Mouse (Mus musculus): ENCODE data around the gene Dlst.

The Dlst gene

DNA sequence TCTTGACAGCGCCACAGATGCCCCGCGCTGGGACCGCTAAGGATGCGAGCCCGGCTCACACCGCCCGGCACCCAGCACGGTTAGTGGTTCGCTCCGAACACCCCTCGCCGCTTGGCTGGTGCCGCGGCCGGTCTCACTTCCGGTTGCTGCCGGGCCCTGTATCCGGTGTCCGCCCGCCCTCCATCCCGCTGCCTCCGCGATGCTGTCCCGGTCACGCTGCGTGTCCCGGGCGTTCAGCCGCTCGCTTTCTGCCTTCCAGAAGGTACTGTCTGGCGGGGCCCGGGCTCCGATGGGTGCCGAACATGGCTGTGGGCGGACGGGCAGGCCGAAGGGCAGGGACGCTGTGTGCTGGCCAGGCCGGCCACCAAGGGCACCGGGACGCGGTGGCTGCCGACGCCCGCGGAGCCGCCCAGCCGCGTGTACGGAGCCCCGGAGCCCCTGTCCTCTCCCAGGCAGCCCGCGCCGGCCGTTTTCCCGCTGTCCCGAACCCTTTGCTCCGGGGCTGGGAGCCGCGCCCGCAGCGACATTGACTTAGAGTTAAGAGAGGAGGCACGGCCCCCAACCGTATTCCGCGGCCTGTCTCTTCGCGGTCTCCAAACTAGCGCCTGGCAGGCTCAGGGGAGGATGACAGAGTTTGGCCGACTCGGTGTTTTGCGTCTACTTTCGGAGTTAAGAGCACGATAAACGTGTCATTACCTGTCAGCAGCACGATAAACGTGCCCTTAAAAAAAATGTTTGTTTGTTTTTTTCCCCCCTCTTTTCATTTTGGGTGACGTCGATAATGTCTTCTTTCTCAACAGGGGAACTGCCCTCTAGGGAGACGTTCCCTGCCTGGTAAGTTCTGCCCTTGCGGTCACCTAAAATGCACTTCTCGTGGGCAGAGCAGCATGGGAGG, at the start of gene Dlst, which contains the start of gene Prox2:
TSS of gene Dlst (plus strand) at position 136 of the 895 bp plus-strand sequence.
TSS of gene Prox2 (minus strand) at position 62 of the 895 bp plus-strand sequence.
- DNase-seq, result peak; percentile 92

DNA sequence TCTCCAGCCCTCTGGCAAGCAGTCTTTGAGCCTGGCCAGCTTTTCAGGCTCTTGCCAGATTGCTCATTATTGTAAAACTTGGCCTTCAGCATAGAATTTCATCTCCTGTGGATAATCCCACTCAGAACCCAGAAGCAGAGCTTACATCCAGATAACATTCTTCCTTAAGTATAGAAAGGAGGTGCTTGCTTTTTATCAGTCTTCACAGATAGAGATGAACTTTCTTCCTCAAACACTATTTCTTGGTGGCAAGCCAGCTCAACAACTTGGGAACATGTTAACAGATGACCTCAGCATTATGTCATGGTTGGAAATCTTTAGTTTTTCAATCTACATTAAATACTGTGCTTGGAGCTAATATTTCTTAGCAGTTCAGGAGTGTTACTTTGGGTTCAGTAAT, 39.6 kb upstream of the Dlst start:
- DNase-seq, result no peak

DNA sequence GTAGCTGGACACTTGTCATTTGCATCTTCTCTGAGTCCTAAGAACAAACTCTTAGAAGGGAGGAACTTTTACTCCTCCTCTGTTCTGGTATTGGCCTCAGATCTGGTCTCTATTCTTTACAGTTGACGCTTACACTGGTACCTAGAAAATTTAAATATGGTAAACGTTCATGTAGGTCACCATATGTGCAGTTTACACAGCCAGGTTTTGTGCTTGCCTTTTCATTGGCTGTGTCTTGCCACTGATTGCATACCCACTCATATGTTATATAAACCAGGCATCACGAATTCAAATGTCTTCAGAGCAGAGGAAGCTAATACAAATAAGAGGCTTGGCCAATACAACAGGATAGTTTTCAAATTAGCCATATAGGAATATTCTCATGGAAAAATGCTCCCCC, 33.5 kb upstream of the Dlst start:
- DNase-seq, result no peak

DNA sequence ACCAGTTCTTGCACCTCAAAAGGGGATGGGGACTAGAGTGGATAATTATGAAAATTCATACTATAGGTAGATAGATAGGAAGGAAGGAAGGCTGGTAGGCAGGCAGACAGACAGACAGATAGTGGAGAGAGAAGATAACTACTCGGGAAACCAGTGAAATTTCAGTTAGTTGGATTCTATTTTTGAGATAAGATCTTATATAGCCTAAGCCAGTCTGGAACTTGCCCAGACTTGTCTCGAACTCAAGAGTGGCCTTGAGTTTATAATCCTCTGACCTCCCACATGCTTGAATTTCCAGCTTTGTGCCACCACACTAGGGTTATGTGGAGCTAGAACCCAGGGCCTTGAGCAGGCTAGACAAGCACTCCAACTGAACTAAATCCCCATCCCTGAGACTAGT, 26.4 kb upstream of the Dlst start:
- no peak for DNase-seq

DNA sequence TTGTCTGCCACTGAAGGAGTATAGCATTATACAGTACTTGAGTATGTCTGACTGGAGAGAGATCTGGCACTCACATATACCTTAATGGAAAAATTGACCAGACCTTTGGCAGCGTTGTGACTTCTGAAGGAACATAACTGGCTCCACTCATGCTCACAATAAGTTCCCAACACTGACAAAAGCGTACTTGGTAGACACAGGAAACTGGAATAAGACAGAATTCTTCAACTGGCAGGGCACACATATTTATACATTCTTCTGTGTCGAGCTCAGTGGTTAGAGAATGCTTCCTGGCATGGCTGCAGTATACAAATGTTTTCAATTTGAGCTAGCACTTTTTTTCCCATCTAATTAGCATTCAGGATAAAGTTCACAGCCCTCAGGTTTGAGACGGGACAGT, 25.7 kb upstream of the Dlst start:
- peak; percentile 45 for DNase-seq

DNA sequence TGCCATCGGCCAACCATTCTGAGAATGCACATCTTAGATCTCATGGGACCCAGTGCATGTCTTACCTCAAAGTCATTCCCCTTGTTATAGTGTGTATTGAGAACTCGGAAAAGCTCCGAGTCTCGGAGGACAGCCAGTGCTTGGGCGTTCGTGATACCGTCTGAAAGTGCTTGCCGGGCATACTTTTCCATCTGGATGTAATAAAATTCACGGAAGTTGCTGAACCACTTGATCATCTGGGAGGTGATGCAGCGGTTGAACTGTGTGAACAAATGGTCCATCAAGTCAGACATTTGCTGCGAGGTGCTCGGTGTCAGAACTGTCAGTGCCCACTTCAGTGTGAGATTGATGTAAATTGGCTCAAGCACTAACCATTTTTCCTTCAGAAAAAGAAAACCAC, 22.8 kb upstream of the Dlst start:
- no peak for DNase-seq

DNA sequence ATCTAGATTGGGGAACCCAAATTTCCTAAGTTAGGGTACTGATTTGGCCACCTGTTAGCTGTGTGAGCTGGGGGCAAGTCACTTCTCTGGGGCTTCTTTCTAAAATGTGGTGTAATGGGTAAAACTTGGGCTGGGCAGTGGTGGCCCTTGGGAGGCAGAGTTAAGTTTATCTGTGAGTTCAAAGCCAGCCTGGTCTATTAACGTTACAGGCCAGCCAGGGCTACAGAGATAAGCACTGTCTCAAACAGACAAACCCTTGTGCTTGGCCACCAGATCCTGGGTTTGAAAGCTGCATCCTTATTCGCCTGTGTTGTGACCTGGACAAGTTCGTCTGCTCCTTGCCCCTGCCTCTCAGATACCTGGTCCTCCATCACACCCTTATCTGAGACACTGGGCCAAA, 19.4 kb upstream of the Dlst start:
- no peak for DNase-seq

DNA sequence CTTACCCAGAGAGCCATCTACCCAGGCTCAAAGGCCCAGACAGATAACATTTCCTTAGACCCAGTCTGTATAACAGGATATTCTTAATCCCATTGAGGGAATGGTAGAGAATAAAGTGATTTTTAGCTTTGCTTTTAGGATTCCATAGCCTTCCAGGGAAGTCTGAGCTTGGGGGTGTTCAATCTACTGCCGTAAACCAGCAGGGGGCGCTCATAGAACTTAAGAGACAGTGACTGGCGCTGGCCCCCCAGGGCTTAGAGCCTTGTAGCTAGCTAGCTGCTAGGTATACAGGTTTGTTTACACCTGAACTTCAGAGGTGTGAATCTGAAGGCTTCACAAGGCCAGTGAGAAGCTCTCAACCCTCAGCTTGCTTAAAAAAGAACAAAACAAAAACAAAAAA, 18.4 kb upstream of the Dlst start:
- DNase-seq, result peak; percentile 81

DNA sequence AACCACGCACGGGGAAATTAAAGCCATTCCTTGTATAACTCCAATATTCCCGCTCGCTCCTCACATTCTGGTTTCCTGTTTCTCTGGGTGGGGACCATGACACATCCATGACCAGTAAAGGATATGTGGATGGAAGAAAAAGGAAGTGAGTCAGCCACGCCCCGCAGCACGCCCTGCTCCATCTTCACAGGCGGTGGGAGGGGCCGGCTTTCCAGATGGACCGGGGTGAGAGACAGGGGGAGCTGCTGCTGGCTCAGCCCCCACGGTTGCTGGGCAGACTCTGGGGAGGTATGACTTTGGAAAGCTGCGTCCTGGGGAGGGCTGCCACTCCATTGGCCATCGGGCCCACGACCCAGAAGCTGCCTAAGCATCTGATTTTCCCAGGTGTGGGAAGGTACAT, 16.6 kb upstream of the Dlst start:
- peak; percentile 92 for DNase-seq

DNA sequence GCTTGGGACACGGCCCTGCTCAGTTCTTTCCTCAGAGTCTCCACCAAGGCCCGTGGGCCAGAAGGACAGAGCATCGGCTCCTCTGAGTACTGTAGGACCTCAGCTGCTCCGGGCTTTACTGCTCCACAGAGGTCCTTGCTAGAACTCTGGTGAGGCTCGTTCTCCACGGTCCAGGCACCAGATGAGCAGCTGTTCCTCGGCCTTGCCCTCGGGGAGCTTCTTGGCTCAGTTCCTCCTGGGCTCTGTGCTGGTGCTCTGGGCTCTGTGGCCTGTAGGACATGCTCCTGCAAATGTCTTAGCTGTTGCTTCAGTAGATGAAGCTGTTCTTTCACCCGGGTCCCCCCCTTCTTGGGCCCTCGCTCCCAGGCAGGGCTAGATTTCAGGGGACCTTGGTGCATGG, 15.9 kb upstream of the Dlst start:
- DNase-seq, result peak; percentile 50

DNA sequence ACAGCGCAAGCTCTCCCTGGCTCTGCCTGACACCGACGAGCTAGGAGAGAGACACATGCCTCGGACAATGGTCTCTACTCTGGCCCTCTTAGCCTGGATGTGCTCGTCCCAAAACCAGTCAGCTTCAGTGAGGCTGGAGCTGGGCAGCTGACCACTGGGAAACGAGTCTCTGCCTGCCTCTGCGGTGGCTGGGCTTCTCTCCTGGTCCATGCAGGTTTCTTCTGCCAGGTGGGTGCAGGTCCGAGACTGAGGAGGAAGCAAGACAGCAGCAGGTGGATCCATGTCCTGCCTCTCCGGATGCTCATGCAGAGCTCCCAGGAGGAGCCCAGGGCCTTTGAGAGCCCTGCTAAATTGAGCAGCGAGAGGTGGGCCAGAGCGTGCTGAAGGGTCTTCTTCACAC, 15.5 kb upstream of the Dlst start:
- no peak for DNase-seq

DNA sequence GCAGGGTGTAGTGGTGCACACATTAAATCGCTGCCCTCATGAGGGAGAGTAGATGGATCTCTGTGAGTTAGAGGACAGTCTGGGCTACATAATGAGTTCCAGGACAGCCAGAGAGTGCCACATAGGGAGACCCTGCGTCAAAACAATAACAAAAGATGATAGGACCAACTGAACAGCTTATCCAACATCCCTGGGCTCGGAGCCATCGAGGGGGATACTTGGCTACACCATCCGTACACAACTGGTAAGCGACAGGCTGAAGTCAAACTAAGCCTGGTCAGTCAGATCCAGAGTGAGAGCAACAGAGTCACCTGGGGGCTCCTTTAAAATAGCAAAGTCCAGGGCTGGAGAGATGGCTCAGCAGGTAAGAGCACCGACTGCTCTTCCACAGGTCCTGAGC, 14.8 kb upstream of the Dlst start:
- DNase-seq, result peak; percentile 40

DNA sequence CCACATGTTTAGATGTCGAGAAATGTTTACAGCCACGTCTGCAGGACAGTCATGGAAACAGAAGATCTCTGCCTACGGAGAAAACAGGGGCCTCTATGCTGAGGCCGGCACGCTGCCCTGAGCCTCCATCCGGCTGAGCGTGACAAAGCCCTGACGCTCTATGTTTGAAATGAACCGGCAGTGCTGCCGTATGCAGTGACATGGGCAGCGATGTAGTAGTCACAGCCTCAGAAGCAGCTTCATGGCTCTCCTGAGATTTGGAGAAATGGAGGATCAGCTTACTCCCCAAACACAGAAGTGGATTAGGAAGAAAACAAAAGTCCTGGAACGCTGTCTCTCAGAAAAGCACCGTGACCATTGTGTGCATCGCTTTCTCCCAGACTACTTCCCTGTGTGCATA, 9.6 kb upstream of the Dlst start:
- DNase-seq, result no peak

DNA sequence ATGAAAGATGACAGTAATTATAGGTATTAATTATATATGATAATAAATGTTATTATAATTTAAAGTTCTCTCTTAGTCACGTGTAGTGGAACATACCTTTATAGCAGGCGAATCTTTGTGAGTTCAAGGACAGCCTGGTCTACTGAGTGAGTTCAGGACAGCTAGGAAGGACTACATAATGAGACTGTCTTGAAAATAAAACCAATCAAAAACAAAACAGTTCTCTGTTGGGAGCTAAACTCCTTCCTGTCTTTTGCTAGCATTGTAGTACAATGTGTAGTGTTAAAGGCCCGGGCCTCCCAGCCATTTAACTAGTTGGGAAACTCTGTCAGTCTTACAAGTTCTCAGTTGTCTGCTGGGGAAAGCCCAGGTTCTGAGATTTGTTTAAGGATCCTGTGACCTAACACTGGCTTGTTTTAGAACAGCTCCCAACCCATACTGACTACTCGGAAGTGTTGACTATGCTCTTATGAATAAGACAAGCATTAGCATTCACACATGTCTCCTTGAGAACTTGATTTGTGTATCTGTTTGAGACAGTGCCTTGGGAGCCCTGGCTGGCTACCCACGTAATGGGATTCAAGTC, 9.0 kb upstream of the Dlst start:
- DNase-seq, result no peak

DNA sequence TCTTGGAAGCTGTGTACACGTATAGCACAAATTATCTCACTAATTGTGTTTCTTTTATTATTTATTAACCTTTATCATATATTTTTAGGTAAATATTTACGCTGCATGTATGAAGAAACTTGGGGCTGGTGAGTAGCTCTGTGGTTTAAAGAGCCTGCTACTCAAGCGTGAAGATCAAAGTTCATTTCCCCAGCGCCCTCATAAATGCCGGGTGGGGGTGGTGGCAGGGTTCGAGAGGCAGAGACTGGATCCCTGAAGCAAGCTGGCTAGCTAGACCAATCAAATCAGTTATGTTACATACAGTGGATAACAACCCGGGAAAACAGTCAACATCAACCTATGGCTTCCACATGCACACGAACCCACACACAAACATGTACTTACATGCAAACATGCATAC, 7.5 kb upstream of the Dlst start:
- no peak for DNase-seq

DNA sequence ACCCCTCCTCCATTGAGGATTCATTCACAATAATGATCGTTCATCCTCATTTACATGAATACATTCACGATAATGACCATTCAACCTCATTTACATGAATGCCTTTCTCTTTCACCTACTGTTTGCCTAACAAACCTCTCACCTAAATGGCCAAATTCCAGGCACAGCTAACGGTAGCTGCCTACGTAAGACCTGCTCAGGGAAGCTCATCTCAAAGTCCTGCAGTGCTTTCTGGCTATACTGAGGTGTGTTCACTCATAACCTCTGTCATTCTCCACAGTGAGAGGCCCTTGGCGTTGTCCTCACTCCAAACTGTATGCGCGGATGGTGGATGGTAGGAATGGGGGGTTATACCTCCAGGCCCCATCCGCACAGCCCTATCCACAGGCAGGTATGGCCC, 5.8 kb upstream of the Dlst start:
- no peak for DNase-seq

DNA sequence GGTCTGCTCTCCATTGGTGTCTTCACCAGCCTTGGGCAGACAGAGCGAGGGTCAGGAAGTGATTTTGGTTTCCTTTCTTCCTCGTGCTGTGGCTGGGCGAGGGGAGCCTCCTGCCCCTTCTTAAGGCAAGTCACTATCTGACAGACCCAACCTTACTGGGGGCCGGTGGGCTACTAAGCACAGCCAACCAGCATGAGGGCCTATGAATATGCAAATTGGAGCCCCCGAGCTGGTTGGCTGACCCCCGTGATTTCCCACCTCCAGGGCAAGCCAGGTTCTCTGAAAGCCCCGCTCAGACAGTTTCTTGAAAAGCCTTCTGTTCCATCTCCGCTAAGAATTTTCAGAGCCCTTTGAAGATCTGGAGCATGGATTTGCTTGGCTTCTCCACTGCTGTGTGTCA, 4.3 kb upstream of the Dlst start:
- no peak for DNase-seq

DNA sequence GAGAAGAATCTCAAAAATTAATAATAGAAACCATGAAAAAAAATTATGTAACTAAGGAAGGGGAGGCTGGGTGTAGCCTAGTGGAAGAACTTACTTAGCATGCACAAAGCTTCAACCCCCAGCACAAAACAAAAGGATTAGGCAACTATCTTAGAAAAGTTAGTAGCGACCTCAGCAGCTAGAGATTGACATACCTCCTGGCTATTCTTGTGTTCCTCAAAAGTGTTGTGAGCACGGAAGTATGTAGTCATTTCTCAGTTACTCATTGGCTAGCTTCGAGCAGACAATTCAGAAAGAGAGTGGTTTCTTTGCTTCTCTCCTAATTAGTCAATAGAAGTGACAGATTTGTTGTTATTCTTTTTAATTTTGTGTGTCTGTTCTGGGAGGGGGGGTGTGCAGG, 2.0 kb upstream of the Dlst start:
- no peak for DNase-seq

DNA sequence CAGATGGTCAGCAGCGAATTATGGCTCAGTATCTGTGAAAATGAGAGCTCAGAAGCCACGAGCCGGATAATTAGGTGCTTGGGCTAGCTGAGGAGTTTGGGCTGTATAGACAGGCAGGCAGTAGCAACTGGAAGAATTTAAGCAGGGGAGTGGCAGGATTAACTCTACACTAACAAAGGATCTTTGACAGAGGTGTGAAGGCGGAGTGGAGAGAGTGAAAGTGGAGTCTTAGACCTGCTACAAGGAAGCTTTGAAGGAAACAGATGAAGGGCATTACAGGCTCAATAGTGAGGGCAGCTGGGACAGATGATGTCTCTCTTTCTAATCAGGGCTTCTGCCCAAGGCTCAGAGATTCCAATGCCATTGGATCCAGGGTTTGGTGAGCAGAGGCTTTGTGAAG, 1.2 kb upstream of the Dlst start:
- DNase-seq, result no peak

DNA sequence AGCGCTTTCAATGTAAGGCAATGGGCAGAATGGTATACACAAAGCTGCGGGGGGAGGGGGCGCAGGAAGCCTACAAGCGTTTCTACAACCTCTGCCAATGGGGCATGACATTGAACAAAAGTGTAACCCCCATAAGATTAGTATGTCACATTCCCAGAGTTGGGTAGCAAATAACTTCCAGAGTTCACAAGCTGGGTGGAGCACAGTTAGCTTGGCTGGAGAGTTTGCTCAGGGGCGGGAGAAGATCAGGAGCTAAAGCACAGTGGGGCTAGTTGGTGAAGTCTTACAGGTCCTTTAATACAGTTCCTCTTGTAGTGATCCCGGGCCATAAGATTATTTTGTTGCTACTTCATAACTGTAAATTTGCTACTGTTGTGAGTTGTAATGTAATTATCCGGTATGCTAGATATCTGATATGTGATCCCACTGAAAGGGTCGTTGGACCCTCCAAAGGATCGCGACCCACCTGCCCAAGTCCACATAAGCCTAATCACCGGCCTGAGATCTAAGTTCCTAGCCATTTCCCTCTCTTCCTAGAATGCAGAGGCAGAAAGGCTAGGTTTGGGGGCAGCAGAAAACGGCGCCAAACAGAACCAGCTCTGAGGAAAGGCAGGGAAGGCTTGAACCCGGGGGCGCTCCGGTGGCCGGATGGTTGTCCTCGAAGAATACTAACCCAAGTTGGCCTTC, 479 bp upstream of the Dlst start:
- DNase-seq, result no peak

DNA sequence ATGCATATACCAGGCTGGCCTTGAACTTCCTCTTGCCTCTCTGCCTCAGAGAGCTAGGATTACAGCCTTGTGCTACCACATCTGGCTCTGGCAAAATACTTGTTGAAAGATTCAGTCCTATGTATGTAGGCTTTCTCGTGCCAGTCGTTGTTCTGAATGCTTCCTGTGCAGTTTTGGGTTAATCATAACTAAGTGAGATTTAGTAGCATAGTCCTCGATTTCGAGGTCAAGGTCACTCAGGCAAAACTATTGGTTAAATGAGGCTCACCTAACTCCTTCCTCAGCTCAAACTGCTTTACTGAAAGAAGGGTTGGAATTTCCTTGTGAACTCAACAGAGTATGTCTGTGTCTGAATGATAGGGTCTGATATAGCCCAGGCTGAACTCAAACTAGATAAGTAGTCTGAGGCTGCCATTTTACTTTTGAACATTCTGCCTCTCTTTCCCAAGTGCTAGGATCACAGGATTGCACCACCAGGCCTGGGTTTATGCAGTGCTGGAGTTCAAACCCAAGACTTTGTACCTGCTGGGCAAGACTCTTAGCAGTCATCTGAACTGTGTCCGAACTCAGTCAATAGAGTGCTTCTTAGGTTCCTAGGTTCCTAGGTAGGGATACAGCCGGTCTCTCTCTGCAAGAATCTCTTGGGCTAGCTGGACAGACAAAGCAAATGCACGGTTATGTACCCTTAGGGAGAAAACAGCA, 2.1 kb downstream of the Dlst start:
- no peak for DNase-seq

DNA sequence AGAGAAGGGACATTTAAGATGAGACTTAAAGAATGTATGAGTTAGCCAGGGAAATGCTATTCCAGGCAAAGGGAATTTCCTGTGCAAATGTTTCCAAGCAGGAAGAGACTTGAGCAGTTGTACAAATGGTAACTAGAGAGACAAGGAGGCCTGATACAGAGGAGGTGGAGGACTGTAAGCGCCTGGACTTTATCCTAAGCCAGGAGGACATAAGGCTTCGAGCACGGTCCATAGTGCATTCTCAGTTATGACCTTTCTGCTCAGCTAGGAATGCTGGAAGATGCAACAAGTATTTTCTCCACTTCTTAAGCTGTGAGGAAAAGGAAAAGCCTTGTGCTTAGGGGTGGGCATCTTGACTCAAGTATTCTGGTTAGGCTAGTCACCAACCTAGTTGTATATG, 2.7 kb downstream of the Dlst start:
- DNase-seq, result no peak

DNA sequence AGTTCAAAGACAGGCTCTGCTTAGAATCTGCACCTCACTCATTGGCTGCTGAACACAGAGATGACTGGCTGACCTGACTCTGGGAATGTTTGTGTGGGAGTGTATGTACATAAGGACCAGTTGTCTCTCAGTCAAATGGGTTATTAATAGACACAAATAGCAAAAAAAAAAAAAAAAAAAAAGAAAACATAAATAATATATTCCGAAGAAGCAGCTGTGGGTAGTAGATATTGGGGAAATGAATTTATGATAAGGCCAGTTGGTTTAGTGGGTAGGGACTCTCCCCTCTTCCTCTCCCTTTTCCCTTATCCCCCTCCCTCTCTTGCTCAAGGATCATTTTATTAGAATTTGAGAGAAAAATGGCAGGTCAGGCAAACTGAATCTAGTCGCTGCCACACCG, 3.3 kb downstream of the Dlst start:
- DNase-seq, result no peak
